Mouse (Mus musculus): Measurements from ENCODE around the gene Fbxw10.

Gene Fbxw10

GRCm38 (mm10) chr11:62919946-62920742 lies 73.3 kb downstream of the Fbxw10 start:
- CTCF ChIA-PET, result interaction anchor here (0.5 to 3.5 kb wide), 37 partner anchors 10 to 1002 kb away, joined by 3 to 28 read pairs (median 4); partner anchors contain the start of genes Hs3st3b1 (in 1 of the 4) and Tekt3 (in 1 of the 4)

DNA sequence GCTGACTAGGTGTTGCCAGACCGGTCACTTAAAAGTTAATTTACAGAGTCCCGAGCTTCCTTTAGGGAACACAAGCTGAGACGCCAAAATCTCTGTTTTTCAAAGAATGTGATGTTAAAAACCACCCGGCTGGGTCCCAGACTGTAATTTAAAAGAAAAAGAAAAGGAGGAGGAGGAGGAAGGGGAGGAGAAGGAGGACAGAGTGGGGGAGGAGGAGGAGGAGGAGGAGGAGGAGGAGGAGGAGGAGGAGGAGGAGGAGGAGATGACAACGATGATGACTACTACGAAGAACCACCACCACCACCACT lies 73.8 kb downstream of the Fbxw10 start:
- ChIA-PET CTCF (interaction anchor here (0.5 to 3.5 kb wide), 41 partner anchors 9 to 1001 kb away, joined by 3 to 28 read pairs (median 4); partner anchors contain the start of genes Fbxw10 (in 1 of the 4), Hs3st3b1 (in 1 of the 4) and Tekt3 (in 1 of the 4)), POLR2A (interaction anchor here (0.6 to 2.2 kb wide), 6 partner anchors 19 to 492 kb away, joined by 3 to 9 read pairs (median 4); partner anchors contain the start of gene Tvp23b (in 1 of the 4))

More at GRCm38 (mm10) chr11:62919946-62920742, 73.3 kb downstream of the Fbxw10 start:
- POLR2A ChIA-PET, result interaction anchor here (0.6 to 2.2 kb wide), 5 partner anchors 18 to 493 kb away, joined by 3 to 9 read pairs (median 5); partner anchors contain the start of gene Tvp23b (in 1 of the 4)

GRCm38 (mm10) chr11:62921052-62921977 lies 74.4 kb downstream of the Fbxw10 start:
- ChIA-PET POLR2A (interaction anchor here (0.6 to 2.2 kb wide), 11 partner anchors 19 to 491 kb away, joined by 3 to 9 read pairs (median 4); partner anchors contain the start of genes Fbxw10 (in 1 of the 4) and Tvp23b (in 1 of the 4)), CTCF (interaction anchor here (0.6 to 3.5 kb wide), 51 partner anchors 9 to 292 kb away, joined by 3 to 28 read pairs (median 4); partner anchors contain the start of genes Fbxw10 (in 1 of the 4) and Tekt3 (in 1 of the 4))

- POLR2A ChIA-PET, result interaction anchor here in 1 of 4 experiments (1.1 kb wide), 1 partner anchor 105 kb away, joined by 3 read pairs; no protein-coding TSS in a partner anchor
- CTCF ChIA-PET, result interaction anchor here in 2 of 4 experiments (0.6 to 1.4 kb wide), 3 partner anchors 168 to 227 kb away, joined by 3 to 5 read pairs (median 4); no protein-coding TSS in a partner anchor
Observed at GRCm38 (mm10) chr11:62924091-62924761, 77.4 kb downstream of the Fbxw10 start.
